Mouse (Mus musculus): ENCODE data around the gene Hist1h2ac.

- TF ChIP-seq HCFC1 (IDR thresholded peaks at IDR 0.05; ENCODE audit: low read depth, low read length) (no peak), ZNF384 (IDR thresholded peaks at IDR 0.05; ENCODE audit: low read depth, low read length) (no peak), ZKSCAN1 (IDR thresholded peaks at IDR 0.05; ENCODE audit: borderline replicate concordance, low read depth, low read length) (no peak), CTCF (conservative IDR thresholded peaks at IDR 0.05 in 1 of 2, IDR thresholded peaks at IDR 0.05 in 1 of 2; ENCODE audit: low read depth in 2 of 2, low read length in 2 of 2) (no peak), MAFK (IDR thresholded peaks at IDR 0.05; ENCODE audit: insufficient replicate concordance, low read length) (no peak)
Measured at GRCm38 (mm10) chr13:23708041-23708440, 24.3 kb upstream of the Hist1h2ac start.
